Mouse (Mus musculus) G1E (cell line): ENCODE measurements around the gene Dpysl5. TPM values are rescaled to one million over a fixed set of nuclear protein-coding genes. Genes with fewer than 3 reads are reported as not detected.

ENCODE experiments used
- ATAC-seq: 2 replicates; pipeline ENCODE4 v1.8.0; 2016; ENCODE audit warnings: mild to moderate bottlenecking; ENCODE audit not compliant: insufficient number of reproducible peaks, poor library complexity, low FRiP score, severe bottlenecking; ENCODE audit errors: extremely low read depth
- DNase-seq: peaks from one replicate; pipeline ENCODE4 v3.0.0; 2012; ENCODE audit warnings: low spot score
- H3K27me3 ChIP-seq: 2 replicates; pipeline ENCODE4 v1.6.1; 2012; ENCODE audit warnings: mild to moderate bottlenecking, low read length, inconsistent platforms; ENCODE audit not compliant: insufficient read depth
- H3K36me3 ChIP-seq: replicated peaks from 2 replicates; pipeline ENCODE3; 2012; ENCODE audit warnings: mild to moderate bottlenecking, inconsistent platforms
- H3K4me1 ChIP-seq: 2 replicates; pipeline ENCODE4 v1.6.1; 2012; ENCODE audit warnings: low read depth, low read length, inconsistent platforms, mixed read lengths; ENCODE audit not compliant: insufficient read depth
- H3K4me3 ChIP-seq: 2 replicates; pipeline ENCODE4 v1.5.1; 2012; ENCODE audit warnings: low read depth, mild to moderate bottlenecking, inconsistent platforms, low read length, moderate library complexity, mixed read lengths
- H3K9me3 ChIP-seq: replicated peaks from 2 replicates; pipeline ENCODE4 v1.6.1; 2012; ENCODE audit warnings: inconsistent platforms
- CTCF ChIP-seq: IDR thresholded peaks from 2 replicates; pipeline ENCODE4 v1.5.1; 2012; ENCODE audit warnings: low read depth, low read length, inconsistent platforms, mixed read lengths
- GATA1 ChIP-seq: IDR thresholded peaks from 2 replicates; pipeline ENCODE4 v1.6.1; 2012; ENCODE audit warnings: borderline replicate concordance, low read length, inconsistent platforms, mixed read lengths
- GATA2 ChIP-seq: IDR thresholded peaks from 2 replicates; pipeline ENCODE4 v1.6.1; 2012; ENCODE audit warnings: low read depth, low read length, inconsistent platforms, borderline replicate concordance
- POLR2AphosphoS5 ChIP-seq: IDR thresholded peaks from 2 replicates; pipeline ENCODE4 v1.6.1; 2012; ENCODE audit warnings: low read depth, low read length, inconsistent platforms; ENCODE audit not compliant: insufficient replicate concordance
- TAL1 ChIP-seq: conservative IDR thresholded peaks from 2 replicates; pipeline ENCODE4 v1.6.1; 2012; ENCODE audit warnings: low read depth, low read length, inconsistent platforms, mixed read lengths
- polyA plus RNA-seq: library from polyadenylated mRNA; stranded (reverse); fragments of >175 nt; gene quantifications from 2 replicates; pipeline ENCODE4 v1.2.3, GENCODE M21; 2012
- total RNA-seq, 2 experiments: library from RNA; stranded (forward) in 1 of 2; stranded (reverse) in 1 of 2; fragments of 200-1000 nt in 1 of 2; fragments of >200 nt in 1 of 2; fragmentation: Nextera tagmentation in 1 of 2; gene quantifications; 2 replicates each; pipeline ENCODE4 v1.2.3; 2014 to 2017

Dpysl5 gene
- total and polyA plus RNA-seq, 3 experiments: 0.49 TPM; not detected in 2

- H3K9me3 ChIP-seq: no peaks in the 10 kb centered on the region
- peaks cover 5% of the 10 kb centered on the region for H3K4me1 ChIP-seq
- no peak overlapping the region for H3K4me3 ChIP-seq
- ATAC-seq (no peak), DNase-seq (no peak)
- no peaks in the 10 kb centered on the region for H3K36me3 ChIP-seq
- TF ChIP-seq TAL1 (no peak), CTCF (no peak), POLR2AphosphoS5 (no peak), GATA1 (no peak), GATA2 (no peak)
- peaks cover 16% of the 10 kb centered on the region for H3K27me3 ChIP-seq
These were observed 91.5 kb downstream of the Dpysl5 start for GRCm38 (mm10) chr5:30802724-30803467.

GRCm38 (mm10) chr5:30806106-30806505 is 94.7 kb downstream of the Dpysl5 start:
- TF ChIP-seq CTCF: peak; percentile 96
- no peak for TF ChIP-seq GATA1
- TF ChIP-seq TAL1: no peak
- no peak for TF ChIP-seq GATA2
- H3K36me3 ChIP-seq: no peaks in the 10 kb centered on the region
- ATAC-seq: peak; percentile 40; the same call in 1 of the 2 replicates

GRCm38 (mm10) chr5:30814424-30815119 is 103.2 kb downstream of the Dpysl5 start, which contains the start of gene Mapre3:
Mapre3 (plus strand) TSS chr5:30814641.
- DNase-seq: no peak
- peaks cover 2% of the 10 kb centered on the region; the same call in 1 of the 2 replicates for H3K9me3 ChIP-seq
- H3K4me1 ChIP-seq: peaks cover 15% of the 10 kb centered on the region
- H3K27me3 ChIP-seq: peaks cover 63% of the 10 kb centered on the region
- no peak for ATAC-seq
- peak within 1 kb of the TSS; percentile 38; the same call in 1 of the 2 replicates for H3K4me3 ChIP-seq
- no peaks in the 10 kb centered on the region for H3K36me3 ChIP-seq
- TF ChIP-seq CTCF (no peak), TAL1 (no peak)

More at GRCm38 (mm10) chr5:30806106-30806505, 94.7 kb downstream of the Dpysl5 start:
- DNase-seq: peak; percentile 54
- H3K4me1 ChIP-seq: no peaks in the 10 kb centered on the region
- peaks cover 17% of the 10 kb centered on the region for H3K27me3 ChIP-seq
- no peaks in the 10 kb centered on the region for H3K9me3 ChIP-seq
- no peak overlapping the region for H3K4me3 ChIP-seq

GRCm38 (mm10) chr5:30815120-30815465 is 103.7 kb downstream of the Dpysl5 start:
- H3K9me3 ChIP-seq: peaks cover 2% of the 10 kb centered on the region; the same call in 1 of the 2 replicates
- no peak for TF ChIP-seq GATA2
- no peak for TF ChIP-seq GATA1
- no peak for TF ChIP-seq TAL1
- TF ChIP-seq CTCF: no peak
- no peak for TF ChIP-seq POLR2AphosphoS5
- no peaks in the 10 kb centered on the region for H3K36me3 ChIP-seq
- peaks cover 15% of the 10 kb centered on the region for H3K4me1 ChIP-seq
- ATAC-seq (no peak), DNase-seq (no peak)
- peaks cover 65% of the 10 kb centered on the region for H3K27me3 ChIP-seq
- peak overlapping the region; percentile 38; the same call in 1 of the 2 replicates for H3K4me3 ChIP-seq

GRCm38 (mm10) chr5:30816261-30816791 is 105.0 kb downstream of the Dpysl5 start:
- H3K9me3 ChIP-seq: peaks cover 2% of the 10 kb centered on the region; the same call in 1 of the 2 replicates
- no peak for TF ChIP-seq POLR2AphosphoS5
- no peak for TF ChIP-seq TAL1
- TF ChIP-seq CTCF: no peak
- TF ChIP-seq GATA1: no peak
- no peak for TF ChIP-seq GATA2
- peaks cover 15% of the 10 kb centered on the region for H3K4me1 ChIP-seq
- no peak overlapping the region for H3K4me3 ChIP-seq
- DNase-seq (no peak), ATAC-seq (no peak)
- H3K36me3 ChIP-seq: no peaks in the 10 kb centered on the region
- peaks cover 62% of the 10 kb centered on the region for H3K27me3 ChIP-seq

- Histone ChIP-seq H3K4me1 (peaks cover 9% of the 10 kb centered on the region; the same call in 1 of the 2 replicates), H3K27me3 (peaks cover 44% of the 10 kb centered on the region), H3K4me3 (no peak overlapping the region), H3K9me3 (peaks cover 2% of the 10 kb centered on the region; the same call in 1 of the 2 replicates), H3K36me3 (no peaks in the 10 kb centered on the region)
- TF ChIP-seq TAL1: no peak
- no peak for TF ChIP-seq POLR2AphosphoS5
- no peak for TF ChIP-seq GATA2
- no peak for TF ChIP-seq CTCF
- TF ChIP-seq GATA1: no peak
- ATAC-seq (no peak), DNase-seq (no peak)
These were observed 107.5 kb downstream of the Dpysl5 start for GRCm38 (mm10) chr5:30818758-30819309.
